Mouse (Mus musculus) liver (tissue): ENCODE measurements around the gene Olfr786.

Experiments
- DNase-seq: peaks from one replicate; pipeline ENCODE4 v3.0.0-alpha.2; 2020; ENCODE audit warnings: mixed read lengths

Gene Olfr786

DNA sequence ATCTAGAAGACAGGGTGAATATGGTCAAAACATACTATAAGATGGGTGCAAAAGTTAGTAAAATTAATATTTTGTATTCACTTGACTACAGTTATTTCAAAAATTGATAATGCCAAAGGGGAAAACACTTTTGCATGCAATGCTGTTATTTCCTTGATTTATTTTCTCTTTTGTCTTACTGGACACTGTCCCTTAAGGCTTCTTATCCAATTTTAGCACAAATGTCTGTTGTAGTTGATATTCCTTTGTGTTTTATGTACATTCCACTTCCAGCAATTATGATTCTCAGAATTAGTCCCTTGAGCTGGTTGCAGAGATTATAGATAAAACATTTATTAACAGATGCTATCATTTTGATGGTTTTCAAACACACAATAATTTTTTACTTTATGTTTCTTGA lies at the start of gene Olfr786:
Gene Olfr786, plus strand, starts transcription at position 301 of the 400 bp plus-strand sequence.
- no peak for DNase-seq

GRCm38 (mm10) chr10:129383783-129384182 lies 43.3 kb upstream of the Olfr786 start, which contains the start of gene Olfr784:
Gene Olfr784 (plus strand): TSS chr10:129384083.
- no peak for DNase-seq

GRCm38 (mm10) chr10:129400892-129401291 lies 26.2 kb upstream of the Olfr786 start:
- DNase-seq = no peak

GRCm38 (mm10) chr10:129405126-129405525 lies 22.0 kb upstream of the Olfr786 start, which contains the start of gene Olfr785:
Gene Olfr785 (plus strand): TSS chr10:129405426.
- DNase-seq = no peak

- no peak for DNase-seq
These were observed 34.5 kb downstream of the Olfr786 start, which contains the start of gene Olfr787 for GRCm38 (mm10) chr10:129461562-129461961. Gene Olfr787 (plus strand): TSS chr10:129461862.

DNA sequence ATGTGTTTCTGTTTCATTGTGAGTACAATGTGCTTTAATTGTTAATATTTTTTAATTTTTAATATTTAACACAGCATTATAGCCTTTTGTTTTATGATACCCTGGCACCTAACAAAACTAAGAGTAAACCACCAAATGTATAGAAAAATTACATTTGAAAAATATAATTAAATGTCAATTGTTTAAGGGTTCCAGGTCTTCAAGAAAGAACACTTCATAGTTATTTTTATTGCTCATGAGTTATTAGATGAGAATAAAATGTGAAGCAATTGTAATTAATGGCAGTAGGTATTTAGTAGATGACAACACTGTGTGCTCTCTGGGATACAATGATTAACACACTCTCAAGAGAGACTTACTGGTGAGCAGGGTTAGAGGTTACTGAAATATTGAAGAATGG lies 43.6 kb downstream of the Olfr786 start, which contains the start of gene Olfr788:
Gene Olfr788, plus strand, starts transcription at position 301 of the 400 bp plus-strand sequence.
- no peak for DNase-seq

GRCm38 (mm10) chr10:129473256-129473655 lies 46.1 kb downstream of the Olfr786 start:
- DNase-seq = no peak

- DNase-seq = no peak
These were observed 46.6 kb downstream of the Olfr786 start for GRCm38 (mm10) chr10:129473723-129474122.

DNA sequence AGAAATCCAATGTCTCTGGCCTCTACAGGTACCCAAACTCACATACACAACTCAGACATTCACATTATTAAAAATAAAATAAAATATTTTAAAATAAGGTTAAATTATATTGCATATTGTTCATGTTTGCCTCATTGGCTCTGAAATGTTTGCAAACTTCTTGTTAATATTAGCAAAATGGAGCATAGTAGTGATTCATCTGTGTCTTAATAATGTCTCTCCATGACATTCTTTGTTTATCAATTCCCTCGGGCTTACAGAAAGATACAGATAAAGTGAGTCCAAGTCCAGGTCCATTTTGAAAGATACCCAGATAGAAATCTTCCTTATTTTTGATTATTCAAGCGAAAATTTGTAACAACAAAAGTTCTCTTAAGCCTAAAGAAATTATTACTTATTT lies 57.3 kb downstream of the Olfr786 start, which contains the start of gene Olfr789:
Gene Olfr789, plus strand, starts transcription at position 301 of the 400 bp plus-strand sequence.
- no peak for DNase-seq
